In the genomic region with DNA sequence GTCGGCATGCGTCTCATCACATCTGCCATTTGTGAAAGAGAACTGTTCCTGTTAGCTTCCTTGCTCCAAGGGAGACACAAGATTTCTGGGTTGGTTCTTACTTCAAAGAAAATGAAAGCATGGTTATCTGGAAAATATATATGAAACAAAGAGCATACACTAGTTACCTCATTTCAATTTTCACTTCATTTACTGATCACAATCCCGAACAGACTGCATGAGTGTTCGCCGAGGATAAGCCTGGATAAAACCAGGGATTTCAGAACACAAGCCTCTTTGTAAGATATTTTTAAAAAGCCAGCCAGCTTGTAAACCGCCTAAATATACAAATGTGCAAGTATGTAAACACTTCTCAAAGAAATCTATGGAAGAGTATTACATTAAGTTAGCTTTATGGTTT, we compare ENCODE assay signal across 29 mouse cellular contexts. TPM values are rescaled to one million over a fixed set of nuclear protein-coding genes. Genes with fewer than 3 reads are reported as not detected.
DNase-seq lines count a peak whose midpoint lies in the region; ATAC-seq lines count a peak whose summit lies in the region.
"Had no signal": no experiment of that assay in that cellular context is flagged by ENCODE, and none has a peak within 500 bp of the region (broad histone marks: within the 10 kb centered on the region; RNA-seq: fewer than 3 reads in every experiment).

No protein-coding gene starts in this region.

- H3K9me3 ChIP-seq in limb, embryonic 13.5 days, result peaks cover 7% of the 10 kb centered on the region; the same call in 1 of the 2 replicates
- no peaks in the 10 kb centered on the region for H3K9me3 ChIP-seq in limb, embryonic 10.5 days (replicated peaks)
- H3K9me3 ChIP-seq: embryonic facial prominence, embryonic 13.5 days; embryonic facial prominence, embryonic 15.5 days; forebrain, embryonic 12.5 days had no signal

- H3K27me3 ChIP-seq in limb, embryonic 13.5 days, result no peaks in the 10 kb centered on the region
- H3K27me3 ChIP-seq in limb, embryonic 10.5 days (ENCODE audit: low read depth, poor library complexity, severe bottlenecking), result no peaks in the 10 kb centered on the region
- H3K27me3 ChIP-seq: CH12.LX; embryonic facial prominence, embryonic 13.5 days; embryonic facial prominence, embryonic 15.5 days; forebrain, embryonic 12.5 days had no signal

- H3K4me2 ChIP-seq in limb, embryonic 13.5 days (replicated peaks), result no peak overlapping the region
- H3K4me2 ChIP-seq: embryonic facial prominence, embryonic 13.5 days; embryonic facial prominence, embryonic 15.5 days; forebrain, embryonic 12.5 days had no signal

- no peak for DNase-seq in limb, embryonic 10.5 days (ENCODE audit: low spot score)
- peak; percentile 52 for DNase-seq in retina, adult 2 months (ENCODE audit: low read depth, low spot score)
- DNase-seq in retina, embryonic 14.5 days (ENCODE audit: low spot score), result no peak
- DNase-seq in retina, postnatal 7 days (ENCODE audit: low read depth, low spot score), result peak; percentile 21
- no peak for DNase-seq in adipocyte (ENCODE audit: low spot score)
- DNase-seq: adrenal gland, adult 2 months; adrenal gland, postnatal 10 days; adrenal gland, postnatal 25 days; B cell, adult 2 months; cerebellum, adult 11 months; cerebellum, adult 18-20 months; cerebellum, adult 8-10 months; cerebellum, adult 9-11 months; cerebellum, postnatal 14 days; cerebellum, postnatal 36 days; embryo, embryonic 11 days had no signal

- H3K4me3 ChIP-seq in limb, embryonic 13.5 days, result no peak overlapping the region
- no peak overlapping the region for H3K4me3 ChIP-seq in limb, embryonic 10.5 days
- H3K4me3 ChIP-seq: embryonic facial prominence, embryonic 13.5 days; embryonic facial prominence, embryonic 15.5 days; erythroblast, embryonic 14.5 days; forebrain, embryonic 10.5 days; forebrain, embryonic 12.5 days had no signal

- ATAC-seq in limb, embryonic 13.5 days (ENCODE audit: low FRiP score, low read depth), result peak; percentile 44; the same call in 1 of the 2 replicates
- ATAC-seq: activated CD4-positive, CD25-positive, alpha-beta regulatory T cell, adult 4 months; CD4-positive, CD25-positive, alpha-beta regulatory T cell, adult 4 months; forebrain, embryonic 14.5 days; forebrain, embryonic 16.5 days; Patski had no signal

- H3K36me3 ChIP-seq in limb, embryonic 13.5 days, result no peaks in the 10 kb centered on the region
- H3K36me3 ChIP-seq in limb, embryonic 10.5 days, result no peaks in the 10 kb centered on the region
- H3K36me3 ChIP-seq: embryonic facial prominence, embryonic 13.5 days; embryonic facial prominence, embryonic 15.5 days; forebrain, embryonic 10.5 days; forebrain, embryonic 12.5 days; G1E had no signal

- no peaks in the 10 kb centered on the region for H3K4me1 ChIP-seq in limb, embryonic 13.5 days
- no peaks in the 10 kb centered on the region for H3K4me1 ChIP-seq in limb, embryonic 10.5 days
- H3K4me1 ChIP-seq: embryonic facial prominence, embryonic 13.5 days; embryonic facial prominence, embryonic 15.5 days; forebrain, embryonic 10.5 days; forebrain, embryonic 12.5 days had no signal

- no peak overlapping the region for H3K27ac ChIP-seq in limb, embryonic 13.5 days
- H3K27ac ChIP-seq in limb, embryonic 10.5 days, result no peak overlapping the region
- H3K27ac ChIP-seq: embryonic facial prominence, embryonic 13.5 days; embryonic facial prominence, embryonic 15.5 days; forebrain, embryonic 10.5 days; forebrain, embryonic 12.5 days had no signal

- H3K9ac ChIP-seq in limb, embryonic 13.5 days, result no peak overlapping the region
- H3K9ac ChIP-seq: embryonic facial prominence, embryonic 13.5 days; embryonic facial prominence, embryonic 15.5 days; forebrain, embryonic 12.5 days had no signal

- 74% methylated on average over 6 of the region's 6 CpGs for WGBS in limb, embryonic 13.5 days
- WGBS in limb, embryonic 10.5 days, result 94% methylated on average over 6 of the region's 6 CpGs

RNA-seq across cellular contexts. Expression of a gene that starts 7.6 kb away (rescaled TPM):
- 30.0 and 31.3 TPM in 2 replicates for polyA plus RNA-seq in limb, embryonic 13.5 days (2015; fragmentation: Nextera tagmentation; extraction: Ambion mirVana)
- polyA plus RNA-seq in limb, embryonic 10.5 days (2016; fragmentation: Nextera tagmentation; extraction: Ambion mirVana), result 36.6 and 40.6 TPM in 2 replicates

RNA-seq across cellular contexts. Expression of a gene that starts 56.8 kb away (rescaled TPM):
- 0.06 and 0.08 TPM in 2 replicates for polyA plus RNA-seq in limb, embryonic 13.5 days (2015; fragmentation: Nextera tagmentation; extraction: Ambion mirVana)
- polyA plus RNA-seq in limb, embryonic 10.5 days (2016; fragmentation: Nextera tagmentation; extraction: Ambion mirVana), result 0.11 and 0.19 TPM in 2 replicates
- polyA plus RNA-seq: activated CD4-positive, CD25-positive, alpha-beta regulatory T cell, adult 4 months; adrenal gland, adult 2 months; CD4-positive, CD25-positive, alpha-beta regulatory T cell, adult 4 months; forebrain, embryonic 12.5 days; forebrain, embryonic 14.5 days; forebrain, embryonic 16.5 days; G1E; Patski had no signal

Comparison
In these comparisons a context has a peak if more than half of its experiments do, and no peak if none do; other contexts are left out.
1. DNase-seq: peak in retina, adult 2 months (single experiment) and retina, postnatal 7 days (single experiment); none in limb, embryonic 10.5 days (single experiment), retina, embryonic 14.5 days (single experiment) and adipocyte (single experiment).